Mouse (Mus musculus): ENCODE data around the gene Lrr1. TPM values are rescaled to one million over a fixed set of nuclear protein-coding genes. Genes with fewer than 3 reads are reported as not detected.

Gene Lrr1
- 4.7 and 10.4 TPM in 2 replicates for total RNA-seq (2012; rRNA removed)

DNA sequence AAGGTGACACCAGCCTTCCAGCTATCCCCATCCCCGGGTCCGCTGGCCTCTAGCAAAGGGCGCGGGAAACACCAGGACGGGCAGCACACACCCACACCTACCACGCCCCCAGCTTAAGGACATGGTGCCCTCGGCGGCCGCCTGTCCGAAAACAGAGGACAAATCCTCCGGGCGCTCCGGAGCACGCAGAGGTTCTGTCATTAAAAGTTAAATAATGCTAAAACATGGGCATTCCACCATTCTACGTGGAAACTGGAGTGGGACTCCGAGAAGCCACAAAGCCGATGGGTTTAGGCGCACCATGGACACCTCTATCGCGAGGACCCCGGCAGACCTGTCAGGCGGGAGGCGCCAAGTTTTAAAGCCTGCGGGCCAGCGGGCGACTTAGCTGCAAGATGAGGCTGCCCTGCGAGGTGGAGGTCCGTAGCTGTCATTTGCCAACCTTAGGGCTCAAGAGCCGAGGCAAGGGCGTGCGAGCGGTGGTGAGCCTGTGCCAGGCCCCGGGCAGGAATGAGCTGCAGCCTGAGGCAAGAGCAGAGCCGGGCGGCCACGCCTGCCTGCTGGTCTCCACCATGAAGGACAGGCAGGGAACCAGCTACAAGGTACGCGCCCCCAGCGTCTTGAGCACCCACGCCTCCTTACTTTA lies at the start of gene Lrr1:
TSS of gene Lrr1 (plus strand) at position 354 of the 646 bp plus-strand sequence.
- no peak for TF ChIP-seq CHD2 (IDR thresholded peaks at IDR 0.05; ENCODE audit: low read depth, low read length)
- no peak for TF ChIP-seq MAFK (IDR thresholded peaks at IDR 0.05; ENCODE audit: insufficient read depth, low read depth, low read length)
- no peak for TF ChIP-seq ZC3H11A (IDR thresholded peaks at IDR 0.05; ENCODE audit: borderline replicate concordance, low read depth, low read length)
- no peak for TF ChIP-seq ZNF384 (IDR thresholded peaks at IDR 0.05; ENCODE audit: low read depth, low read length)
- TF ChIP-seq HCFC1 (IDR thresholded peaks at IDR 0.05; ENCODE audit: borderline replicate concordance, insufficient read depth, low read length), result no peak
- H3K27ac ChIP-seq (ENCODE audit: insufficient read depth, low read depth, low read length, poor library complexity, severe bottlenecking), result peak within 1 kb of the TSS; percentile 50; the same call in 1 of the 2 replicates
- no peak for DNase-seq (ENCODE audit: low read depth, low spot score)
- H3K9me3 ChIP-seq (ENCODE audit: control insufficient read depth, insufficient read depth, low read depth, low read length), result no peaks in the 10 kb centered on the region
- no peaks in the 10 kb centered on the region; the same call in 1 of the 2 replicates for H3K36me3 ChIP-seq (ENCODE audit: control insufficient read depth, insufficient read depth, low read length, poor library complexity, severe bottlenecking)
- H3K4me3 ChIP-seq (ENCODE audit: insufficient read depth in 1 of 2, low read depth in 1 of 2, low read length in 2 of 2, poor library complexity in 1 of 2, severe bottlenecking in 1 of 2), result peak within 1 kb of the TSS; percentile 61 to 97
- peak within 1 kb of the TSS; percentile 87 for H3K9ac ChIP-seq (ENCODE audit: insufficient read depth, low read depth, low read length, poor library complexity, severe bottlenecking)
- in situ Hi-C loops (cut with MboI; ENCODE audit: low sequenced_read_pairs in 2 of 2, unreplicated experiment in 2 of 2), result no loop called here
- H3K4me1 ChIP-seq (ENCODE audit: control insufficient read depth in 2 of 2, insufficient read depth in 2 of 2, low read length in 2 of 2, poor library complexity in 1 of 2), result peaks cover 0 to 3% of the 10 kb centered on the region in 2 experiments

DNA sequence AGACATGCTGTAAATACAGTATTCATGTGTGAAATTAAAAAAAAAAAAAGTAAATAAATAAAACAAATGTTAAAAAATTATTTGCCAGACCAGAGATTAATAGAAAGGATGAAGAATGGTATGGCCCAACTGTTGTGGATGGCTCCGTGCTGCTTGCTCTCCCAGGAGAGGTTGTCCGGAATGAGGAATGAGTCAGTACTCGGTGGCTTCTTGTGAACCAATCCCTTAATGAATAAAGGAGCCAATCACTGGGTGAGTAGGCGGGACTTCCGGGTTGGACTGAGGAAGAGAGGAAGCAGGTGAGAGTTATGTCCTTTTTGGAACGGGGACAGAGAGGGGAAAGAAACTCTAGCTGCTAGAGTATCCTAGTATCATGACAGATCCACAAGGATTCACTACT lies 48.7 kb upstream of the Lrr1 start:
- H3K36me3 ChIP-seq (ENCODE audit: control insufficient read depth, insufficient read depth, low read length, poor library complexity, severe bottlenecking), result no peaks in the 10 kb centered on the region
- no peaks in the 10 kb centered on the region for H3K9me3 ChIP-seq (ENCODE audit: control insufficient read depth, insufficient read depth, low read depth, low read length)
- TF ChIP-seq MAFK (IDR thresholded peaks at IDR 0.05; ENCODE audit: insufficient read depth, low read depth, low read length) (no peak), CHD2 (IDR thresholded peaks at IDR 0.05; ENCODE audit: low read depth, low read length) (no peak), ZC3H11A (IDR thresholded peaks at IDR 0.05; ENCODE audit: borderline replicate concordance, low read depth, low read length) (no peak), ZNF384 (IDR thresholded peaks at IDR 0.05; ENCODE audit: low read depth, low read length) (no peak), HCFC1 (IDR thresholded peaks at IDR 0.05; ENCODE audit: borderline replicate concordance, insufficient read depth, low read length) (no peak)
- H3K27ac ChIP-seq (ENCODE audit: insufficient read depth, low read depth, low read length, poor library complexity, severe bottlenecking), result no peak overlapping the region
- H3K9ac ChIP-seq (ENCODE audit: insufficient read depth, low read depth, low read length, poor library complexity, severe bottlenecking), result peak overlapping the region; percentile 92; the same call in 1 of the 2 replicates
- peak overlapping the region; percentile 81 to 83 for H3K4me3 ChIP-seq (ENCODE audit: insufficient read depth in 1 of 2, low read depth in 1 of 2, low read length in 2 of 2, poor library complexity in 1 of 2, severe bottlenecking in 1 of 2)
- H3K4me1 ChIP-seq (ENCODE audit: control insufficient read depth in 2 of 2, insufficient read depth in 2 of 2, low read length in 2 of 2, poor library complexity in 1 of 2), result no peaks in the 10 kb centered on the region; a peak in 1 of 4 replicates
- DNase-seq (ENCODE audit: low read depth, low spot score), result peak; percentile 49
- in situ Hi-C loops (cut with MboI; ENCODE audit: low sequenced_read_pairs in 2 of 2, unreplicated experiment in 2 of 2), result no loop called here

DNA sequence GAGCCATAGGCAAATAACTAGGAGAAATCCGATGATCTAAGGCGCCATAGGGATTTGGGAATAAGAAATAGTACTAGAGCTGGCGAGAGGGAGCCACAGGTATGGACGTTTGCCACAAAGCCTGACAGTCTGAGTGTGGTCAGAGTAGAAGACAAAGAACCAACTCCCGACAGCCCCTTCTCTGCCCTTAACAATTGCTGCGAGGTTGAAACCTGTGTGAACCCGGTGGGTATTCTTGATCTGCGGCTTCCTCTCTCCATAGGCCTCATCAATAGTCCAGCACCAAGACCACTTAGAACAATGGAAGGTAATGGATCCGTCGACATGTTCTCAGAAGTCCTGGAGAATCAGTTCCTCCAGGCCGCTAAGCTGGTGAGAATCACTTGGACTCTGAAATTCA lies 45.8 kb upstream of the Lrr1 start:
- in situ Hi-C loops (cut with MboI; ENCODE audit: low sequenced_read_pairs in 2 of 2, unreplicated experiment in 2 of 2), result no loop called here
- Histone ChIP-seq H3K36me3 (ENCODE audit: control insufficient read depth, insufficient read depth, low read length, poor library complexity, severe bottlenecking) (no peaks in the 10 kb centered on the region), H3K4me1 (ENCODE audit: control insufficient read depth in 2 of 2, insufficient read depth in 2 of 2, low read length in 2 of 2, poor library complexity in 1 of 2) (no peaks in the 10 kb centered on the region; a peak in 1 of 4 replicates), H3K27ac (ENCODE audit: insufficient read depth, low read depth, low read length, poor library complexity, severe bottlenecking) (no peak overlapping the region), H3K4me3 (ENCODE audit: insufficient read depth in 1 of 2, low read depth in 1 of 2, low read length in 2 of 2, poor library complexity in 1 of 2, severe bottlenecking in 1 of 2) (no peak overlapping the region), H3K9me3 (ENCODE audit: control insufficient read depth, insufficient read depth, low read depth, low read length) (no peaks in the 10 kb centered on the region), H3K9ac (ENCODE audit: insufficient read depth, low read depth, low read length, poor library complexity, severe bottlenecking) (no peak overlapping the region; the same call in 1 of the 2 replicates)
- no peak for TF ChIP-seq CHD2 (IDR thresholded peaks at IDR 0.05; ENCODE audit: low read depth, low read length)
- TF ChIP-seq HCFC1 (IDR thresholded peaks at IDR 0.05; ENCODE audit: borderline replicate concordance, insufficient read depth, low read length), result no peak
- no peak for TF ChIP-seq ZC3H11A (IDR thresholded peaks at IDR 0.05; ENCODE audit: borderline replicate concordance, low read depth, low read length)
- TF ChIP-seq MAFK (IDR thresholded peaks at IDR 0.05; ENCODE audit: insufficient read depth, low read depth, low read length), result no peak
- no peak for TF ChIP-seq ZNF384 (IDR thresholded peaks at IDR 0.05; ENCODE audit: low read depth, low read length)
- no peak for DNase-seq (ENCODE audit: low read depth, low spot score)

DNA sequence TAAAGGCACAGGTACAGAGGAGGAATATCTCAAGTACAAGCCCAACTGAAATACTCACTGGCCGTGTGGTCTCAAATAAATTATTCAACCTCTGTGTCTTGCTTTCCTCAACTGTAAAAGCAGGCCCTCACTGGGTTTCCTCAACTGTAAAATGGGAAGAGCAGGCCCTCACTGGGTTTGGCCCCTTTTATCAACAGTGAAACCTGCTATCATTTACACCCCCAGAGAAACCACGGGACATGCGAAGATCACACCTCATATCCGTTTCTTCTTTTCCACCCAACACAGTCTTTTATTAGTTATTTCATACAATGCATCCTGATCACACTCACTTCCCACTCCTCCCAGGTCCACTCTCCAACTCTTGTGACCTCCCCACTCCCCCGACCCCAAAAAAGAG lies 43.5 kb upstream of the Lrr1 start:
- TF ChIP-seq ZC3H11A (IDR thresholded peaks at IDR 0.05; ENCODE audit: borderline replicate concordance, low read depth, low read length) (no peak), CHD2 (IDR thresholded peaks at IDR 0.05; ENCODE audit: low read depth, low read length) (no peak), HCFC1 (IDR thresholded peaks at IDR 0.05; ENCODE audit: borderline replicate concordance, insufficient read depth, low read length) (no peak), ZNF384 (IDR thresholded peaks at IDR 0.05; ENCODE audit: low read depth, low read length) (no peak), MAFK (IDR thresholded peaks at IDR 0.05; ENCODE audit: insufficient read depth, low read depth, low read length) (no peak)
- in situ Hi-C loops (cut with MboI; ENCODE audit: low sequenced_read_pairs in 2 of 2, unreplicated experiment in 2 of 2), result no loop called here

More for the DNA sequence above, 43.5 kb upstream of the Lrr1 start:
- no peak for DNase-seq (ENCODE audit: low read depth, low spot score)
- H3K27ac ChIP-seq (ENCODE audit: insufficient read depth, low read depth, low read length, poor library complexity, severe bottlenecking), result no peak overlapping the region
- no peak overlapping the region for H3K9ac ChIP-seq (ENCODE audit: insufficient read depth, low read depth, low read length, poor library complexity, severe bottlenecking)
- H3K9me3 ChIP-seq (ENCODE audit: control insufficient read depth, insufficient read depth, low read depth, low read length), result no peaks in the 10 kb centered on the region
- H3K4me1 ChIP-seq (ENCODE audit: control insufficient read depth in 2 of 2, insufficient read depth in 2 of 2, low read length in 2 of 2, poor library complexity in 1 of 2), result peaks cover 3 to 4% of the 10 kb centered on the region in 2 experiments; a peak in 3 of 4 replicates
- no peak overlapping the region for H3K4me3 ChIP-seq (ENCODE audit: insufficient read depth in 1 of 2, low read depth in 1 of 2, low read length in 2 of 2, poor library complexity in 1 of 2, severe bottlenecking in 1 of 2)
- no peaks in the 10 kb centered on the region for H3K36me3 ChIP-seq (ENCODE audit: control insufficient read depth, insufficient read depth, low read length, poor library complexity, severe bottlenecking)
